Mouse (Mus musculus) thymus, postnatal 10 days (tissue): ENCODE measurements around the gene Etfdh.
"Not testable (repeated sequence)": the region's sequence is repeated elsewhere in the genome, so short reads cannot be mapped to it uniquely, and the experiment has no call there.

Experiments
- DNase-seq, 2 experiments: peaks; one replicate each; pipeline ENCODE4 v3.0.0; 2021; ENCODE audit warnings: low spot score in 2 of 2

Gene Etfdh

GRCm38 (mm10) chr3:79577606-79578005 lies 51.7 kb downstream of the Etfdh start:
- DNase-seq = no peak

GRCm38 (mm10) chr3:79576865-79577264 lies 52.4 kb downstream of the Etfdh start:
- no peak for DNase-seq

GRCm38 (mm10) chr3:79576468-79576816 lies 52.9 kb downstream of the Etfdh start:
- no peak for DNase-seq

- DNase-seq = no peak
Measured at GRCm38 (mm10) chr3:79575576-79576467, 53.5 kb downstream of the Etfdh start.

- DNase-seq = no peak
Measured at GRCm38 (mm10) chr3:79574336-79574735, 55.0 kb downstream of the Etfdh start.

- not testable (repeated sequence) for DNase-seq
Measured at GRCm38 (mm10) chr3:79573376-79573775, 55.9 kb downstream of the Etfdh start.

GRCm38 (mm10) chr3:79572399-79572798 lies 56.9 kb downstream of the Etfdh start:
- DNase-seq = no peak

- DNase-seq = no peak
Measured at GRCm38 (mm10) chr3:79569351-79569681, 60.0 kb downstream of the Etfdh start.

GRCm38 (mm10) chr3:79568629-79569350 lies 60.5 kb downstream of the Etfdh start:
- no peak for DNase-seq

GRCm38 (mm10) chr3:79567703-79568362 lies 61.5 kb downstream of the Etfdh start, which contains the start of gene Fnip2:
Gene Fnip2 (minus strand): TSS chr3:79567796.
- peak; percentile 59 to 62 for DNase-seq

GRCm38 (mm10) chr3:79566716-79567691 lies 62.3 kb downstream of the Etfdh start:
- DNase-seq = peak; percentile 22 to 23

GRCm38 (mm10) chr3:79564875-79565606 lies 64.3 kb downstream of the Etfdh start:
- DNase-seq = no peak

GRCm38 (mm10) chr3:79563511-79563910 lies 65.8 kb downstream of the Etfdh start:
- no peak for DNase-seq

GRCm38 (mm10) chr3:79561784-79562715 lies 67.2 kb downstream of the Etfdh start:
- no peak for DNase-seq

- DNase-seq = no peak
Measured at GRCm38 (mm10) chr3:79560555-79560954, 68.7 kb downstream of the Etfdh start.

- DNase-seq = no peak
Measured at GRCm38 (mm10) chr3:79559773-79560045, 69.6 kb downstream of the Etfdh start.

- DNase-seq = no peak
Measured at GRCm38 (mm10) chr3:79559021-79559772, 70.1 kb downstream of the Etfdh start.

- no peak for DNase-seq
Measured at GRCm38 (mm10) chr3:79555061-79555460, 74.2 kb downstream of the Etfdh start.
